8 mouse cellular contexts compared by ENCODE assay signal in the genomic region with DNA sequence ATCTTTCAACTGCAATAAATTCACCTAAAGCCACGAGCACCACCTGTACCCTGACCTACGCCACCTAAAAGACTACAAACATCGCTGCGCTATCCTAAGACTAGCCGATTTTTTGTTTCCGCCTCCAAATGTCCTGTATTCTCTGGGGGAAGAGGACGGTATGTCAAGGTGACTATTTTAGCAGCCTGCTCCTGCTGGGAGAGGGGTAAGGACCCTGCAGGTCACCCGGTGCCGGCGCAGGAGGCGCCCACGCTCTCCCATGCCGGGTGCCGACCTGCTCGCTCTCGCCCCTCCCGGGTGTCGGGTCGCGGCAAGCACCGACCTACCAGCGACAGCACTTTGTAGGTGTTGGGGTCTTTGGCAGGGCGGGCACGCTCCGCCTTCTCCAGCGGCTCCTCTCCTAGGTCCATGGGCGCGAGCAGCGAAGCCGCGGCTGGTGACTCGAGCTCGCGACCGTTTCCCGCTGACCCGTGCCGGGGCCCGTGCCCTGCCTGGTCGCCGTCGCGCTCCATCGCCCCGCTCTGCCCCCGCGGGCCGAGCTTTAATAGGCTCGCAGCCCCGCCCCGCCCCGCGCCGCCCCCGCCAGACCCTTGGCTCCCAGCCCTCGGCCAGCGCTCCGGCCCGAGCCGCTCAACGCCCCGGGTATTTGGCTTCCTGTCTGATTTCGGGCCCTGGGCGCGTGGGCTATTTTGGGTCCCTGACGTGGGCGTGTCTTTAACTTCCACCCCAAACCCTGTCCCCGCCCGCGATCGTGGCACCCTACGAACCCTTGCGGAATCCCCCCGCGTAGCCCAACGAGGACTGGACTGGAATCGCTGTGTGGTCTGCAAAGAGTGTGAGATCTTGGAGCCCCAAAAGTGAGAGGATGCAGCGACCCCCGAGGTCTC. TPM values are rescaled to one million over a fixed set of nuclear protein-coding genes. Genes with fewer than 3 reads are reported as not detected.
DNase-seq lines count a peak whose midpoint lies in the region; ATAC-seq and TF ChIP-seq lines count a peak whose summit lies in the region.

TSS of gene Enpp1 (minus strand) at position 680 of the 887 bp plus-strand sequence.

- peak; percentile 27 for DNase-seq in brain, adult 2 months (ENCODE audit: low read depth, low spot score)
- peak; percentile 39 for DNase-seq in heart, postnatal 25 days (ENCODE audit: low spot score)
- peak; percentile 84 to 90 for DNase-seq in kidney, postnatal 4 days
- DNase-seq in lung, postnatal 25 days (ENCODE audit: low spot score) = peak; percentile 43
- peak; percentile 50 for DNase-seq in ovary, postnatal 14 days (ENCODE audit: low spot score)
- peak; percentile 35 to 45 for DNase-seq in thymus, postnatal 10 days (ENCODE audit: low spot score in 2 of 2)

- H3K4me2 ChIP-seq in forebrain, embryonic 12.5 days = peak within 1 kb of the TSS; percentile 99

- TF ChIP-seq POLR2A in ES-Bruce4 (IDR thresholded peaks at IDR 0.05; ENCODE audit: insufficient read depth, low read length) = no peak

- peaks cover 11% of the 10 kb centered on the region for H3K27me3 ChIP-seq in ES-Bruce4 (ENCODE audit: control insufficient read depth, insufficient read depth, low read length, poor library complexity, severe bottlenecking)
- peaks cover 28% of the 10 kb centered on the region for H3K27me3 ChIP-seq in forebrain, embryonic 12.5 days

- intact Hi-C loops in heart, postnatal 25 days (cut with DNase I) = loop anchor here (5.0 kb wide), 1 partner anchor 156 kb away; the partner anchor contains the start of gene Med23

- no peak for TF ChIP-seq CTCF in ES-Bruce4 (IDR thresholded peaks at IDR 0.05; ENCODE audit: low read depth, low read length)

- H3K36me3 ChIP-seq in ES-Bruce4 (ENCODE audit: control insufficient read depth, insufficient read depth, low read length, poor library complexity, severe bottlenecking) = no peaks in the 10 kb centered on the region
- no peaks in the 10 kb centered on the region for H3K36me3 ChIP-seq in forebrain, embryonic 12.5 days (replicated peaks)

- H3K9ac ChIP-seq in ES-Bruce4 (ENCODE audit: low read depth, poor library complexity, severe bottlenecking) = peak within 1 kb of the TSS; percentile 56
- H3K9ac ChIP-seq in forebrain, embryonic 12.5 days = peak within 1 kb of the TSS; percentile 55

- WGBS in forebrain, embryonic 12.5 days = under 1% methylated on average over 69 of the region's 79 CpGs

- H3K27ac ChIP-seq in ES-Bruce4 (ENCODE audit: insufficient read depth, low read length) = no peak within 1 kb of the TSS
- no peak within 1 kb of the TSS for H3K27ac ChIP-seq in forebrain, embryonic 12.5 days

- H3K4me3 ChIP-seq in ES-Bruce4 (ENCODE audit: low read depth, low read length) = peak within 1 kb of the TSS; percentile 56
- H3K4me3 ChIP-seq in forebrain, embryonic 12.5 days (replicated peaks) = peak within 1 kb of the TSS; percentile 70

- no peaks in the 10 kb centered on the region for H3K4me1 ChIP-seq in ES-Bruce4 (ENCODE audit: control insufficient read depth, insufficient read depth, low read length)
- H3K4me1 ChIP-seq in forebrain, embryonic 12.5 days = peaks cover 14% of the 10 kb centered on the region

- H3K9me3 ChIP-seq in ES-Bruce4 (replicated peaks; ENCODE audit: control insufficient read depth, insufficient read depth, low read length, poor library complexity, severe bottlenecking) = no peaks in the 10 kb centered on the region
- H3K9me3 ChIP-seq in forebrain, embryonic 12.5 days = no peaks in the 10 kb centered on the region

- no peak for TF ChIP-seq EP300 in ES-Bruce4 (IDR thresholded peaks at IDR 0.05; ENCODE audit: insufficient read depth, low read depth, low read length)

- peak; percentile 81 for ATAC-seq in forebrain, embryonic 12.5 days (ENCODE audit: low FRiP score)

RNA-seq across cellular contexts. Expression of gene Enpp1, which starts in this region (rescaled TPM):
- polyA plus RNA-seq in ES-Bruce4 (2011; ENCODE audit: insufficient read depth, insufficient read length, low read depth, missing spikeins) = 0.78 and 1.3 TPM in 2 replicates
- 1.2 and 1.3 TPM in 2 replicates for polyA plus RNA-seq in forebrain, embryonic 12.5 days (2016; fragmentation: Nextera tagmentation; extraction: Ambion mirVana)
- total RNA-seq in heart, postnatal 25 days (2021) = 1 to 10 TPM; 6.3 to 6.5 TPM

Comparison
In these comparisons a context has a peak if more than half of its experiments do, and no peak if none do; other contexts are left out.
1. DNase-seq: peak in every context shown above with its lines; median percentile 87 in kidney, postnatal 4 days; 50 in ovary, postnatal 14 days; 43 in lung, postnatal 25 days; 40 in thymus, postnatal 10 days; 39 in heart, postnatal 25 days; 27 in brain, adult 2 months.